Mouse (Mus musculus): ENCODE measurements around the gene Ppp1r18.

DNA sequence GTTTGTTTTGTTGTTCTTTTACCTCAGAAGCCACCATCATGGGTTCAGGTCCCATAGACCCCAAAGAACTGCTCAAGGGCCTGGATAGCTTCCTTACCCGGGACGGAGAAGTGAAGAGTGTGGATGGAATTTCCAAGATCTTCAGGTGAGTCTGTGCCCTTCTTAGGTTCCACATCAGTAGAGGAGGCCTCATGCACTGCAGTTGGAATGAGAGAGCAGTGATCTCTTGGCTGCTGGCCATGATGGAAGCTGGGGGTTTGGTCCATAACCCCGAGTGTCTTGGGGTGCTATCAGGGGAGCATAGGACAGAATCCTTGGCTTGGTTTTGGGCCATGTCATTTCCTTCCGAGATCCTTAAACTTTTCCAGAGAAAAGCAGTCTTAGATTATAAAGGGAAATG lies 57.9 kb downstream of the Ppp1r18 start:
- TF ChIP-seq POLR2A (IDR thresholded peaks at IDR 0.05; ENCODE audit: low read depth, low read length), result no peak
- no peak for TF ChIP-seq CTCF (conservative IDR thresholded peaks at IDR 0.05; ENCODE audit: insufficient read depth, insufficient read length, low read depth, low read length)
